Mouse (Mus musculus): ENCODE data around the gene Jak1.

The Jak1 gene

GRCm38 (mm10) chr4:101192241-101192976, 72.7 kb downstream of the Jak1 start:
- DNase-seq (ENCODE audit: low spot score), result no peak

- no peak for DNase-seq (ENCODE audit: low spot score)
These were observed 77.7 kb downstream of the Jak1 start for GRCm38 (mm10) chr4:101187381-101187780.

DNA sequence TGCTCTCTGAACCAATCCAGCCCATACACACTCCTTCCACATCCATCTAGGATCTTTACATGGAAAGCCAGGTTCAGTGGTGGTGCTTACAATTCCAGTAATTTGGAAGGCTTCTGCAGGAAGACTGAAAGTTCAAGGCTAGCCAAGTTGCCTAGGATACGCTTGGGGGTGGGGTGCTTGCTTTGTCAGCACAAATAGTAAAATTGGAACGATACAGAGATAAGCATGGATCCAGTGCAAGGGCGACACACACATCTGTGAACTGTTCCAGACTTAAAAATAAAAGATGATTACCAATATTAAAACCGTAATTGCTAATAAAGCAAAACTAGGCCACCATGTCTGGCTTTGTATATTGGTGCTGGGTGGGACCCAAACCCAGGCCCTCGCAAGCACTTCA, 78.5 kb downstream of the Jak1 start:
- no peak for DNase-seq (ENCODE audit: low spot score)

DNA sequence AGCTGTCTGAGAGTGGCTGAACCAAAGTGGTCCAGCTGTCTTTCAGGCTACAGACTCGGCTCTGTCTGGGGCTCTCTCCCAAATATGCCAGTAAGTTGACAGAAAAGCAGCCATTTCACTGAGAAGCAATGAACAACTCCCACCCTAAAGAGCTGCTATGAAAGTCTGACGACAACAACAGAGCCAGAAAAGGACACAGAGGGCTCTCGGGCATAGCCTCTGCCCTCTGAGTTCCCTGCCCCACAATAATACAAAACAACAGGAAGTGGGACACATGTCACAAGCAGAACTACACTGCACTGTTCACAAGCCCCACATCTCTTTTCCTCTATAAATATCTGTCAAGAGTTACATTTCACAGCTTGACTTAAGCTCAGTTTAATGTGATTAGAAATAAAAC, 79.9 kb downstream of the Jak1 start:
- no peak for DNase-seq (ENCODE audit: low spot score)

GRCm38 (mm10) chr4:101182603-101183011, 82.5 kb downstream of the Jak1 start:
- no peak for DNase-seq (ENCODE audit: low spot score)

- DNase-seq (ENCODE audit: low spot score), result no peak
These were observed 84.4 kb downstream of the Jak1 start for GRCm38 (mm10) chr4:101180681-101181080.

- DNase-seq (ENCODE audit: low spot score), result no peak
These were observed 85.2 kb downstream of the Jak1 start for GRCm38 (mm10) chr4:101179836-101180235.

GRCm38 (mm10) chr4:101179076-101179475, 86.0 kb downstream of the Jak1 start:
- DNase-seq (ENCODE audit: low spot score), result no peak

- no peak for DNase-seq (ENCODE audit: low spot score)
These were observed 87.3 kb downstream of the Jak1 start for GRCm38 (mm10) chr4:101177796-101178195.

DNA sequence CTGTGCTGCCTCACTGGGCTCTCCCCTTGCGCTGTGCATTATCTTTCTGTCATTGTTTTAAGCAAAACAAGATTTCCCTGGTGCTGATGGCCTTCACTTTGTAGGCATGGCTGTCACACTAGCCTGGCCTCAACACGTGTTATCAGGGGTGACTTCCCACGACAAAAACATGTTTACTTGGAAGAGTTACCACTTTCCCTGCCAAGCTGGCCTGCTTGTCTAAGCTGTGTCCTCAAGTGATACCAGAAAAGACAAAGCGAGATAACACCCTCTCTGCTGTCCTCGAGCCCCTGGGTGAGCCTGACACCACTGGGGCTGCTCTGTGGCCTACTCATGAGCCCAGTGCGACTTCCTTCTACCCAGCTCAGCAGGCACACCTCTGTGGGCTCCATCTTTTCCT, 89.0 kb downstream of the Jak1 start:
- no peak for DNase-seq (ENCODE audit: low spot score)

- no peak for DNase-seq (ENCODE audit: low spot score)
These were observed 90.0 kb downstream of the Jak1 start for GRCm38 (mm10) chr4:101174916-101175625.

DNA sequence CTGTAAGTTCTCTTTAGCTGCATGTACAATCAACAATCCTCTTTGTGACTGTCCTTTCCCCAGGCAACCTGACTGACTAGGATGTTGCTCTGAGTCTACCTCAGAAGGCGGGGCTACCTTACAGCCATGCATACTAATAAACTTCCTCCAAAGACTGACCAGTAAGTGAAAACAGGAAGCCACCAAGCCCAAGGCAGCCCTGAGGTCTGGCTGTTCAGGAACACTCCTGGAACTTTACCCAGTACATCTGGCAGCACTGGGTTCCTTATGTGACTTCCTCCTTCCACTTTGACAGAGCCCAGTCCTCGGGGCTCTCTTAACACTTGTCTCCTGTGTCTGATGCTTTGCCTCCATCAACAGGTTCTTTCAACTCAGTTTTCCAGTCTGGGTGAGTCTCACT, 92.3 kb downstream of the Jak1 start:
- no peak for DNase-seq (ENCODE audit: low spot score)

DNA sequence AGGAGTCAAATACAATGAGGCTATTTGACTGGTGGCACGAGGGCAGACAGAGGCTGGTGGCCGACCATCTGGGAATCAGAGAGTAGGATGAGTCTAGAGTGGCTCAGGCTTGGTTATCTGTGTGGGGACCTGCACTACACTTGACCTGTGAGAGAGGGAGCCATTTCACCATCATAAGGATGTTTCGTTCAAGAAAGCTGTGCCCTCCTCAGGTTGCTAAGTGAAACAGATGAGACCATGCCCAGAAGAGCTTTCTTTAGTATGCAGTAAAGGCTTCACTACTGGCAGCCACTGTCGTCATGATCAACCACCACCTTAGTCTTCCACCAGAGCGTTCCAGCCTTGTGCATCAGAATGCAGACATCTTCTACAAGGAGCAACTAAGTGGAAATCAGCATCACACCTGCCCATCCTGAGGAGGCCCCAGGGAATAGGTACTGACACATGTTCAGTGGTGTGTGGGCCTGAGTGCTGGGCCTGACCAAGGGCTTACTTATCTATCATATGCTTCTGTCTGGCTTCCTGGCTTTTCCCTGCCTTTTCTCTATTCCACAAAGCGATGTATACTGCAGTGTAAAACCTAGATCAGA, 96.8 kb downstream of the Jak1 start:
- no peak for DNase-seq (ENCODE audit: low spot score)

DNA sequence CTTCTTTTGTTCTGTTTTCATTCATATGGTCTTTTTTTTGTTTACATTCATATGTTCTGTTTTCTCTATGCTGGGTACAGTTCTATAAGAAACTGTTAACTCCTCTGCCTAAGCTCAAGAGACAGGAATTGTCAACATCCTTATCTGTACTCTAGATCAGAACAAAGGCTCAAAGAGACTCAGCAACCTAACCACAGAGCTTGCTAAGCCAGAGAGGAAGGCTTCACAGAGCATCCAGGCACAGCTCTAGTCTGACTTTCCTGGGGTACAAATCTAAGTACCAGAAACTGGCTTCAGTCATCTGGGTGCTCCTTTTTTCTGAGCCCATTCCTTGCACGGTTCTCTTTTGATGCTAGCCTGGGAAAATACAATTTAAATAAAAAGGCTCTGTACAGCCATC, 97.3 kb downstream of the Jak1 start:
- DNase-seq (ENCODE audit: low spot score), result no peak

- DNase-seq (ENCODE audit: low spot score), result no peak
These were observed 99.3 kb downstream of the Jak1 start for GRCm38 (mm10) chr4:101165776-101166175.

GRCm38 (mm10) chr4:101164673-101165072, 100.4 kb downstream of the Jak1 start:
- DNase-seq (ENCODE audit: low spot score), result no peak

DNA sequence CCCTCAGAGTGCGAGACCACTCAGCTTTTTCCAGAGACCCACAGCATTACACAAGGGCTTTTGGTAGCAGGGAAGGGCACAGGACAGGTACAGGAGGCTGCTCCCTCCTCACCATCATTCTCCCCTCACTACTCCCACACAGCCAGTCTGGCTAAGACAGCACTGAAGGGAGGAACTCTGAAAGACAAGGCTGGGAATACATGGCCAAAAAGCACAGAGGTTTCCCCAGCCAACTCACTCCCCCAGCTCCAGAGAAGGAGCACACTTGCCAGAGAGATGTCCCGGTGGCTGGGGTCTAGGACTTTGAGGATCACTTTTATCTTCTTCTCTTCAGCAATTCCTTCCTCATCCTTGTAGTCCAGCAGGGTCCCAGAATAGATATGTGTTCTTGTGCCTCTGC, 100.9 kb downstream of the Jak1 start:
- DNase-seq (ENCODE audit: low spot score), result no peak

DNA sequence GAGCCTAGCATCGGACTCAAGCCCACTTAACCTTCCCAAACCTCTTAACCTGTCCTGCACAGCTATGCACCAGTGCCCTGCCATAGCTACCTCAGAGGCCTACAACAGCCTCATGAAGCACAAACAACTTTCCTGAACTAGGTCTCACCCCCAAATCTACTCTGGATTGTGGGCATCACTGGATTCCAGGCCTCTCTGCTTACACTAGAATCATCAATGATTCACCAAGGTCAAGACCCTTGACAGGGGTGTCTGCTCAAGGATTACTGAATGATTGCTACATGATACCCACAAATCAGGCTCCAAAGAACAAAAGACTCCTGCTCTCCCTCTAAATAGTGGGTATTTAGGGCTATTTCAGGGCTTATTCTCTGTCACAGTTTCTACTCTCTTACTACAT, 104.3 kb downstream of the Jak1 start:
- no peak for DNase-seq (ENCODE audit: low spot score)

- no peak for DNase-seq (ENCODE audit: low spot score)
These were observed 105.8 kb downstream of the Jak1 start for GRCm38 (mm10) chr4:101159191-101159764.

GRCm38 (mm10) chr4:101158282-101158681, 106.8 kb downstream of the Jak1 start:
- no peak for DNase-seq (ENCODE audit: low spot score)

GRCm38 (mm10) chr4:101157476-101157875, 107.6 kb downstream of the Jak1 start:
- no peak for DNase-seq (ENCODE audit: low spot score)

- no peak for DNase-seq (ENCODE audit: low spot score)
These were observed 109.5 kb downstream of the Jak1 start for GRCm38 (mm10) chr4:101155541-101155940.
